Mouse (Mus musculus) lung, embryonic 14.5 days (tissue): Measurements from ENCODE around the gene Mgat4e. TPM values are rescaled to one million over a fixed set of nuclear protein-coding genes. Genes with fewer than 3 reads are reported as not detected.

Experiments
- ATAC-seq: fragments of 200-750 bp; cut with Nextera tagmentation; 2 replicates; pipeline ENCODE4 v1.8.0; 2017; ENCODE audit warnings: mild to moderate bottlenecking, moderate TSS enrichment, moderate library complexity; ENCODE audit not compliant: insufficient read depth
- DNase-seq: peaks from one replicate; pipeline ENCODE4 v3.0.0-alpha.2; 2015
- H3K27ac ChIP-seq: fragments of 300-500 bp; sonication (generic); 2 replicates; pipeline ENCODE4 v1.5.1; 2014; ENCODE audit warnings: low read depth, mild to moderate bottlenecking, moderate library complexity
- H3K27me3 ChIP-seq: fragments of 300-500 bp; sonication (generic); 2 replicates; pipeline ENCODE4 v1.6.1; 2014; ENCODE audit warnings: low read length, control low read depth; ENCODE audit not compliant: insufficient read depth
- H3K36me3 ChIP-seq: fragments of 300-500 bp; sonication (generic); 2 replicates; pipeline ENCODE4 v1.6.1; 2014; ENCODE audit warnings: control low read depth; ENCODE audit not compliant: insufficient read depth
- H3K4me1 ChIP-seq: fragments of 300-500 bp; sonication (generic); 2 replicates; pipeline ENCODE4 v1.6.1; 2014; ENCODE audit warnings: antibody characterized with exemption, control low read depth; ENCODE audit not compliant: insufficient read depth
- H3K4me2 ChIP-seq: fragments of 300-500 bp; sonication (generic); 2 replicates; pipeline ENCODE4 v1.6.1; 2014; ENCODE audit warnings: mild to moderate bottlenecking
- H3K4me3 ChIP-seq: fragments of 300-500 bp; sonication (generic); 2 replicates; pipeline ENCODE4 v1.5.1; 2014; ENCODE audit warnings: low read depth, low read length
- H3K9ac ChIP-seq: fragments of 300-500 bp; sonication (generic); 2 replicates; pipeline ENCODE4 v1.6.1; 2014
- H3K9me3 ChIP-seq: fragments of 300-500 bp; sonication (generic); 2 replicates; pipeline ENCODE4 v1.6.1; 2016; ENCODE audit warnings: low read depth, low read length, control low read depth
- CTCF ChIP-seq: IDR thresholded peaks from 2 replicates; pipeline ENCODE4 v1.5.1; 2016; ENCODE audit warnings: antibody characterized with exemption, low read depth
- WGBS: fragments of 180-500 bp; shearing (Covaris S2); extraction: QIAGEN DNeasy Blood & Tissue Kit; methylation state at CpG from one replicate; pipeline ENCODE4 v1.1.7; 2014; 5-methylcytosine and 5-hydroxymethylcytosine counted together
- polyA plus RNA-seq: library from polyadenylated mRNA; unstranded; fragments of >200 nt; fragmentation: Nextera tagmentation; extraction: Ambion mirVana; gene quantifications from 2 replicates; pipeline ENCODE4 v1.2.1, GENCODE M21; 2014

The Mgat4e gene
- polyA plus RNA-seq, 1 experiment from 2014 or later = not detected

DNA sequence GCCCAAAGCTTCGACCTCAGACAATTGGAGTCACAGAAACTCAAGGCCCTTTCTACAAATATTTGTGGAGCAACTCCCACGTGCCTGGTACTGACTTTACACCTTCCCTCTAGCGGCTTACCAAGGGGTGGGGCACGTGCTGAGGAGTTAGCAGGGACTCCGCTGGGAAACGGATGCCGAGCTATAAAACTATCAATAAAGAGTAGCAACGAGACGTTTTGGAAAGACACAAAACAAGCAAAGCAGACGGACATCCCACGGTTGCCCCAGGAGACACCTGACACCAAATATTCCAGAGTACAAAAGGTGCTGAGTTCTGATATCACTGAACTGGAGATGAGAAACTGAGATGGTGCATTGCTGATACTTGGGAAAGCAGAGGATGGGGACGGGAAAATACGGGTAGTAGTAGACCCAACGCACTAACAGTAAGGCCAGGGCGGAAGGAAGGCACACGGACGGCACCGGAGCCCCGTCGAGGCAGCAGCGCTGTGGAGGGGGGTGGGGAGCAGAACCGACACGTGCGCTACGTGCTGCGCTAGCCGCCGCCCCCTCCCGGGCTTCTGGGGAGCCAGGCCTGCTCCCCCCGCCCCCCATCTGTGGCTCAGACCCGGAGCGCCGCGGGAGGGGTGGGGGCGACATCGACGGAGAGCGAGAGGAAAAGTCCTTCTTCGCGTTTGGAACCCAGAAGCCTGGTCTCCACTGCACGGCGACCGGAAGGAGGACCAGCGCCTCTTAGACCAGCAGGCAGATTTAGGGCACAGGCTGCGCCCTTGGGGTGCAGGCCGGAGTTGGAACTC, 6.6 kb upstream of the Mgat4e start:
- H3K27ac ChIP-seq = peak overlapping the region; percentile 89
- TF ChIP-seq CTCF = 0 out of 2 replicates have a peak, but pooled peaks have one; percentile 12
- H3K4me2 ChIP-seq = peak overlapping the region; percentile 93
- H3K9ac ChIP-seq = peak overlapping the region; percentile 74
- no peaks in the 10 kb centered on the region for H3K27me3 ChIP-seq
- H3K4me1 ChIP-seq = peaks cover 10% of the 10 kb centered on the region
- peak overlapping the region; percentile 63 for H3K4me3 ChIP-seq
- no peaks in the 10 kb centered on the region for H3K9me3 ChIP-seq
- WGBS = under 1% methylated on average over 45 of the region's 46 CpGs
- ATAC-seq (peak; percentile 27; the same call in 1 of the 2 replicates), DNase-seq (peak; percentile 67)
- no peaks in the 10 kb centered on the region for H3K36me3 ChIP-seq

DNA sequence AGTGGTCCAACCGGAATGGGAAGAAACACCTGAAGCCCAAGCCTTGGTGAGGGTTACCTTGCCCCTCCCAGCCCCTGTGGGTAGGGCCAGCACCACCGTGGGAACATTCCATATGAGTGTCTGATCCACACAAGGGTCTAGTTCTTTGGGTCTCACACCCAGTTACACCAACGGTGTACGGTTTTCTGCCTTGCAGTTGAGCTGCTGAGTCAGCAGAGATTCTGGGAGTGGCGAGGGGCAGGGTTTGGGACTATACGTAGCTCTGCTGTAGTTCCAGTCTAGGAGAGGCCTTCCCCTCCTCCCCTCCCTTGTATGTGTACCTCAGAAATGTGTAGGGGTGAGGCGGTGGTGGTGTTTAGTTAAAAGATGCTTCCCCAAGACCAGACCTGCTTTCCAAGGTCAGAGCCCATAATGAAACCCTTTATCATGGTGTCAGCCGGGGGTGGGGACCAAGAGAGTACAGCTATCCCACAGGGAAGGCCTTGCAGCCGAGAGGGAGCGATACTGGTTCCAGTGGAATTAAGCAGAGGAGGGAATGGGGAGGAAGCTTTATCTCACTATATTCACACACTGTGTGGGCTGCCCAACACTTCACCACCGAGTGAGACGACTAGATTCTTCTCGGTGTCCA, 5.9 kb upstream of the Mgat4e start:
- Histone ChIP-seq H3K4me2 (peak overlapping the region; percentile 93), H3K4me3 (peak overlapping the region; percentile 63), H3K27me3 (no peaks in the 10 kb centered on the region), H3K4me1 (peaks cover 10% of the 10 kb centered on the region), H3K9ac (no peak overlapping the region), H3K36me3 (no peaks in the 10 kb centered on the region), H3K27ac (peak overlapping the region; percentile 89), H3K9me3 (no peaks in the 10 kb centered on the region)
- no peak for TF ChIP-seq CTCF
- DNase-seq (peak; percentile 76), ATAC-seq (peak; percentile 11; the same call in 1 of the 2 replicates)
- 19% methylated on average over 13 of the region's 13 CpGs for WGBS

DNA sequence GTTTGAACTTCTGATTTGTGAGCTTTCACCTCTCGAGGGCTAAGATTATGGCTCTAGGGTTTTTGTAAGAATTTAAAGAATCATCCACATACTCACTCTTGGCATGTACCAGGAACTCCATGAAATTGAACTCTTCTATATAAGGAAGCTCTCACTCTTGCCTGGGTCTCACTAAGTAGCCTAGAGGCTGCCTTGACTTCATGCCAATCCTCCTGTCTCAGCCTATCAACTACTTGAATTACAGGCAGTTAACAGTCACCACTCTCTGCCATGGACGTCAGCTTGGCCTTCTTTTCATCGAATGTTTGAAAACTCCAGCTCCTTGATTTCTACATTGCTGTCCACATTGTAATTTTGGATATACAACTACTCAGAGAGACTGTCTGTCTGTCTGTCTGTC, 2.9 kb upstream of the Mgat4e start:
- DNase-seq = no peak
- no peaks in the 10 kb centered on the region for H3K27me3 ChIP-seq
- no peak overlapping the region for H3K4me3 ChIP-seq
- H3K4me2 ChIP-seq = no peak overlapping the region
- no peaks in the 10 kb centered on the region for H3K9me3 ChIP-seq
- H3K27ac ChIP-seq = no peak overlapping the region
- no peak for ATAC-seq
- H3K9ac ChIP-seq = no peak overlapping the region
- no peak for TF ChIP-seq CTCF
- H3K36me3 ChIP-seq = no peaks in the 10 kb centered on the region
- whole genome bisulfite sequencing = 48% methylated on average over 3 of the region's 3 CpGs
- peaks cover 9% of the 10 kb centered on the region for H3K4me1 ChIP-seq

DNA sequence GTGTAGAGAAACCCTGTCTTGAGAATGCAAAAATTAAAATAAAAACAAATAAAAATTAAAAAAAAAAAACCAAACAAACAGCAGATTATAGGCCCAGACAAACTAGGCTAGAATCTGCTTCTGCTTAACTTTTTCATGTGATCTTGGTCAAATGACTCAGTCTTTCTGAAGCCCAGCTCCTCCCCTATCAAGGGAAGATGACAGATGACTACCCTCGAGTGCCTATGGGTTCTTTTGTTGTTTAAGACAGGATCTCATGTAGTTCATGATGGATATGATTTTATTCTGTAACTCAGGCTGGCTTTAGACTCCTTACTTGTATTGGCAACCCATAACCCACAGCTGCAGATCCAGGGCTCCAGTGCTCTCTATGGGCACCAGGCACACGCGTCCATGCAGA, 2.4 kb upstream of the Mgat4e start:
- H3K4me2 ChIP-seq = no peak overlapping the region
- no peaks in the 10 kb centered on the region for H3K36me3 ChIP-seq
- no peak overlapping the region for H3K9ac ChIP-seq
- ATAC-seq (no peak), DNase-seq (no peak)
- TF ChIP-seq CTCF = no peak
- H3K4me1 ChIP-seq = peaks cover 6% of the 10 kb centered on the region; the same call in 1 of the 2 replicates
- no peak overlapping the region for H3K27ac ChIP-seq
- no peaks in the 10 kb centered on the region for H3K27me3 ChIP-seq
- no peaks in the 10 kb centered on the region for H3K9me3 ChIP-seq
- WGBS = 80% methylated on average over 3 of the region's 3 CpGs
- no peak overlapping the region for H3K4me3 ChIP-seq

DNA sequence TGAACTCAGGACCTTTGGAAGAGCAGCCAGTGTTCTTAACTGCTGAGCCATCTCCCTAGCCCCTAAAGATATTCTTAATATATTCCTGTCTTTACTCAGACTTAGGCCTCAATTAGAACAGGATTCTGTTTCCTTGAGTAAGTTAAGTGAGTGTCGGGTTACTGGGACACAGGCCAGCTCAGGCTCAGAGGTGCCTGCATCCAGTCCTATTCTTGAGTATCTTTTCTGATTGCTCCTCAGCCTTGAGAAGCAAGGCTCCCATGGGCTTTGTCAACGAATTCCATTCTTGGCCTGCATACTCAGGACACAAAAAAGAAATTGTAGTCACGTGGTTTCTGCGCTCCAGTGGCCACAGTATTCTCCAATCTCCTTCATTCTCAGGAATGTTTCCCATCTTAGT, 1.3 kb downstream of the Mgat4e start:
- Histone ChIP-seq H3K4me1 (no peaks in the 10 kb centered on the region), H3K9me3 (no peaks in the 10 kb centered on the region), H3K36me3 (no peaks in the 10 kb centered on the region), H3K27ac (no peak overlapping the region), H3K27me3 (no peaks in the 10 kb centered on the region), H3K4me3 (no peak overlapping the region), H3K9ac (no peak overlapping the region), H3K4me2 (no peak overlapping the region)
- DNase-seq (peak; percentile 43), ATAC-seq (no peak)
- 57% methylated on average over 4 of the region's 4 CpGs for WGBS
- no peak for TF ChIP-seq CTCF

DNA sequence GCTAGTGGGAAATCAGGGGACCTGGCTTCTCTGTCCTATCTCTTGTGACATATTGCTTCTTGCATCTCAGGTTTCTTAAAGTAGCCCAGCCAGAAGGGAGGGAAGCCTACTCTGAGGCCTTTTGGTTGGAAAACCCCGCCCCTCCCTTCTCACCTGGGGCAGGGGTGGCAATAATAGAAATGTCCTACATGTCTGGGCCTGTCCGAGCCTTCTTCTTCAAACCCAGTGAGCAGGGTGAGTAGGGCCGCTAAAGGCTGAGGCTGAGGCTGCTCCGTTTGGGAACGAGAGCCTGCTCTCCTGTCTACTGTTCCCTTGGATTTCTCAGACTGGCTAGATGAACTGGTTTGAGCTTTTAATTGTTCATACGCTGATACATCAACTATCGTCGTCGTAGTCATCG, 8.9 kb downstream of the Mgat4e start:
- ATAC-seq (no peak), DNase-seq (no peak)
- H3K36me3 ChIP-seq = no peaks in the 10 kb centered on the region
- H3K4me2 ChIP-seq = no peak overlapping the region
- no peaks in the 10 kb centered on the region for H3K27me3 ChIP-seq
- H3K9me3 ChIP-seq = no peaks in the 10 kb centered on the region
- H3K4me3 ChIP-seq = no peak overlapping the region
- H3K4me1 ChIP-seq = no peaks in the 10 kb centered on the region
- H3K27ac ChIP-seq = no peak overlapping the region
- no peak overlapping the region for H3K9ac ChIP-seq
- WGBS = 81% methylated on average over 10 of the region's 10 CpGs
- TF ChIP-seq CTCF = no peak

DNA sequence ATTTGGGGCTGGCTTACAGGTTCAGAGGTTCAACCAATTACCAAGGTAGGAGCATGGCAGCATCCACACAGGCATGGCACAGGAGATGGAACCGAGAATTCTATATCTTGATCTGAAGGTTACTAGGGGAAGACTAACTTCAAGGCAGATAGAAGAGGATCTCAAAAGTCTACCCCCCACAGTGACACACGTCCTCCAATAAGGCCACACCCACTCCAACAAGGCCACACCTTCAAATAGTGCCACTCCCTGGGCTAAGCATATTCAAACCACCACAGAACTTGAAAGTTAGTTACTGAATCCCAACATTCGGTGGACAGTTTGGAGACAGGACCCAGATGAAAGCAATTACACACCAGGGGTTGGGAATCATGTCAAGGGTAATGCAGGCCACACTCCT, 14.0 kb downstream of the Mgat4e start:
- Histone ChIP-seq H3K36me3 (no peaks in the 10 kb centered on the region), H3K4me1 (no peaks in the 10 kb centered on the region), H3K9me3 (no peaks in the 10 kb centered on the region), H3K9ac (no peak overlapping the region), H3K4me2 (no peak overlapping the region), H3K4me3 (no peak overlapping the region), H3K27me3 (no peaks in the 10 kb centered on the region), H3K27ac (no peak overlapping the region)
- no peak for TF ChIP-seq CTCF
- ATAC-seq (no peak), DNase-seq (no peak)
- WGBS = 66% methylated on average over 3 of the region's 3 CpGs
